11 mouse cellular contexts compared by ENCODE assay signal in genomic region chr14:33521538-33521937, GRCm38 (mm10). TPM values are rescaled to one million over a fixed set of nuclear protein-coding genes. Genes with fewer than 3 reads are reported as not detected.
A peak's percentile ranks its signal among the peaks of the same experiment; 100 is the strongest.
DNase-seq lines count a peak whose midpoint lies in the region; ATAC-seq lines count a peak whose summit lies in the region.
"Had no signal": no experiment of that assay in that cellular context is flagged by ENCODE, and none has a peak within 500 bp of the region (broad histone marks: within the 10 kb centered on the region; RNA-seq: fewer than 3 reads in every experiment).

No protein-coding gene starts in this region.

- intact Hi-C loops in left cerebral cortex, postnatal 4 days (cut with DNase I) = loop anchor here (10.0 kb wide), 1 partner anchor 77 kb away; the partner anchor contains the start of gene Mapk8

- H3K4me1 ChIP-seq in hindbrain, embryonic 16.5 days (ENCODE audit: control insufficient read depth, insufficient read depth, low read depth, low read length) = peaks cover 7% of the 10 kb centered on the region
- H3K4me1 ChIP-seq in intestine, embryonic 15.5 days (replicated peaks) = no peaks in the 10 kb centered on the region

- H3K9ac ChIP-seq in hindbrain, embryonic 16.5 days (ENCODE audit: low read depth, low read length) = no peak overlapping the region
- no peak overlapping the region for H3K9ac ChIP-seq in intestine, embryonic 15.5 days

- peak; percentile 93 for DNase-seq in brain, adult 2 months (ENCODE audit: low read depth, low spot score)
- peak; percentile 25 to 31 for DNase-seq in cerebellum, adult 18-20 months
- peak; percentile 69 for DNase-seq in left cerebral cortex, postnatal 4 days
- DNase-seq in spleen, adult 18-20 months = no peak
- DNase-seq in spleen, postnatal 4 days (ENCODE audit: low spot score in 2 of 2) = no peak
- DNase-seq: lung, adult 2 months; thymus, adult 2 months had no signal

- 0 out of 2 replicates have a peak overlapping the region, but pooled peaks have one; percentile 3 for H3K27ac ChIP-seq in hindbrain, embryonic 16.5 days (ENCODE audit: low read depth, low read length)
- no peak overlapping the region for H3K27ac ChIP-seq in intestine, embryonic 15.5 days

- H3K27me3 ChIP-seq in hindbrain, embryonic 16.5 days (replicated peaks; ENCODE audit: control insufficient read depth, insufficient read depth, low read length) = no peaks in the 10 kb centered on the region
- no peaks in the 10 kb centered on the region for H3K27me3 ChIP-seq in intestine, embryonic 15.5 days (replicated peaks)

- H3K9me3 ChIP-seq in hindbrain, embryonic 16.5 days (ENCODE audit: control insufficient read depth, low read length) = no peaks in the 10 kb centered on the region
- no peaks in the 10 kb centered on the region for H3K9me3 ChIP-seq in intestine, embryonic 15.5 days

- no peak overlapping the region for H3K4me2 ChIP-seq in hindbrain, embryonic 16.5 days (ENCODE audit: low read length)
- no peak overlapping the region for H3K4me2 ChIP-seq in intestine, embryonic 15.5 days (replicated peaks)

- H3K36me3 ChIP-seq in hindbrain, embryonic 16.5 days (ENCODE audit: control insufficient read depth, insufficient read depth, low read length) = no peaks in the 10 kb centered on the region
- H3K36me3 ChIP-seq in intestine, embryonic 15.5 days = no peaks in the 10 kb centered on the region

- 27% methylated on average over 3 of the region's 3 CpGs for WGBS in hindbrain, embryonic 16.5 days
- 65% methylated on average over 3 of the region's 3 CpGs for WGBS in intestine, embryonic 15.5 days

- H3K4me3 ChIP-seq in hindbrain, embryonic 16.5 days (ENCODE audit: low read length) = no peak overlapping the region
- H3K4me3 ChIP-seq in intestine, embryonic 15.5 days (replicated peaks) = no peak overlapping the region

- ATAC-seq in hindbrain, embryonic 16.5 days = peak; percentile 65
- ATAC-seq in intestine, embryonic 15.5 days = no peak

RNA-seq across cellular contexts. Expression of gene Frmpd2, which starts 50.0 kb away (rescaled TPM):
- polyA plus RNA-seq in hindbrain, embryonic 16.5 days (2015; fragmentation: Nextera tagmentation; extraction: Ambion mirVana) = 0.09 and 0.34 TPM in 2 replicates
- total RNA-seq in left cerebral cortex, postnatal 4 days (2021) = 1 to 10 TPM in 1 of 2 experiments, under 1 TPM in 1; 0.46 to 1.6 TPM
- polyA plus RNA-seq in intestine, embryonic 15.5 days (2015; fragmentation: Nextera tagmentation; extraction: Ambion mirVana) = not detected in 2 replicates
- total RNA-seq: gastrocnemius, adult 8-10 months had no signal
- polyA plus RNA-seq: neural tube, embryonic 11.5 days had no signal

Comparison
In these comparisons a context has a peak if more than half of its experiments do, and no peak if none do; other contexts are left out.
1. DNase-seq: peak in brain, adult 2 months (single experiment), cerebellum, adult 18-20 months (2 of 2) and left cerebral cortex, postnatal 4 days (single experiment); none in spleen, adult 18-20 months (0 of 2) and spleen, postnatal 4 days (0 of 2).